Mouse (Mus musculus) heart, postnatal 36 days (tissue): ENCODE data around the gene Foxl1. TPM values are rescaled to one million over a fixed set of nuclear protein-coding genes. Genes with fewer than 3 reads are reported as not detected.
"Not testable (repeated sequence)": the region's sequence is repeated elsewhere in the genome, so short reads cannot be mapped to it uniquely, and the experiment has no call there.

Experiments used
- DNase-seq, 2 experiments: peaks; one replicate each; pipeline ENCODE4 v3.0.0; 2021 to 2022
- intact Hi-C: fragments of 180-260 bp; cut with DNase I; formaldehyde crosslinking; loops from one replicate; pipeline ENCODE4 v1.15.1; 2025
- total RNA-seq, 2 experiments: library from RNA; stranded (reverse); gene quantifications; 2 replicates each; pipeline ENCODE4 v1.2.3; 2021

Foxl1 gene
- total RNA-seq, 2 experiments from 2014 or later = 0.14 TPM; not detected in 1

GRCm38 (mm10) chr8:121121704-121122103 lies 6.0 kb upstream of the Foxl1 start:
- intact Hi-C loops = no loop called here
- no peak for DNase-seq

GRCm38 (mm10) chr8:121122368-121122767 lies 5.4 kb upstream of the Foxl1 start:
- intact Hi-C loops = no loop called here

GRCm38 (mm10) chr8:121123113-121123512 lies 4.6 kb upstream of the Foxl1 start:
- no peak for DNase-seq
- intact Hi-C loops = no loop called here

More at GRCm38 (mm10) chr8:121122368-121122767, 5.4 kb upstream of the Foxl1 start:
- no peak for DNase-seq

- intact Hi-C loops = no loop called here
- DNase-seq = no peak
Observed at GRCm38 (mm10) chr8:121124547-121125239, 3.0 kb upstream of the Foxl1 start.

GRCm38 (mm10) chr8:121125311-121125876 lies 2.3 kb upstream of the Foxl1 start:
- peak; percentile 79 to 86 for DNase-seq
- intact Hi-C loops = no loop called here

- intact Hi-C loops = no loop called here
- DNase-seq = no peak
Observed at GRCm38 (mm10) chr8:121126191-121126590, 1.5 kb upstream of the Foxl1 start.

GRCm38 (mm10) chr8:121126694-121127093 lies 1.0 kb upstream of the Foxl1 start:
- intact Hi-C loops = no loop called here

GRCm38 (mm10) chr8:121127291-121127701 lies 444 bp upstream of the Foxl1 start:
- intact Hi-C loops = no loop called here
- DNase-seq = no peak

More at GRCm38 (mm10) chr8:121126694-121127093, 1.0 kb upstream of the Foxl1 start:
- DNase-seq = no peak

- intact Hi-C loops = no loop called here
- no peak for DNase-seq
Observed at GRCm38 (mm10) chr8:121128531-121129264, 958 bp downstream of the Foxl1 start.

- intact Hi-C loops = no loop called here
- no peak for DNase-seq
Observed at GRCm38 (mm10) chr8:121129265-121129940, 1.7 kb downstream of the Foxl1 start.

GRCm38 (mm10) chr8:121130522-121130921 lies 2.8 kb downstream of the Foxl1 start:
- DNase-seq = no peak
- intact Hi-C loops = no loop called here

GRCm38 (mm10) chr8:121132961-121133513 lies 5.3 kb downstream of the Foxl1 start:
- no peak for DNase-seq
- intact Hi-C loops = no loop called here

GRCm38 (mm10) chr8:121134102-121134501 lies 6.4 kb downstream of the Foxl1 start:
- intact Hi-C loops = no loop called here
- DNase-seq = no peak

GRCm38 (mm10) chr8:121134512-121134911 lies 6.8 kb downstream of the Foxl1 start:
- no peak for DNase-seq
- intact Hi-C loops = no loop called here

GRCm38 (mm10) chr8:121136856-121137255 lies 9.1 kb downstream of the Foxl1 start:
- intact Hi-C loops = no loop called here
- no peak for DNase-seq

- intact Hi-C loops = not testable (repeated sequence)
Observed at GRCm38 (mm10) chr8:121145457-121146134, 17.9 kb downstream of the Foxl1 start.

GRCm38 (mm10) chr8:121148573-121149083 lies 20.9 kb downstream of the Foxl1 start:
- intact Hi-C loops = no loop called here
- no peak for DNase-seq

More at GRCm38 (mm10) chr8:121145457-121146134, 17.9 kb downstream of the Foxl1 start:
- not testable (repeated sequence) for DNase-seq

GRCm38 (mm10) chr8:121152394-121152793 lies 24.7 kb downstream of the Foxl1 start:
- intact Hi-C loops = no loop called here
- peak; percentile 57 to 67 for DNase-seq

GRCm38 (mm10) chr8:121156990-121157491 lies 29.3 kb downstream of the Foxl1 start:
- intact Hi-C loops = no loop called here
- DNase-seq = no peak

GRCm38 (mm10) chr8:121158812-121159211 lies 31.1 kb downstream of the Foxl1 start:
- intact Hi-C loops = no loop called here
- no peak for DNase-seq
